23 mouse cellular contexts compared by ENCODE assay signal in the genomic region with DNA sequence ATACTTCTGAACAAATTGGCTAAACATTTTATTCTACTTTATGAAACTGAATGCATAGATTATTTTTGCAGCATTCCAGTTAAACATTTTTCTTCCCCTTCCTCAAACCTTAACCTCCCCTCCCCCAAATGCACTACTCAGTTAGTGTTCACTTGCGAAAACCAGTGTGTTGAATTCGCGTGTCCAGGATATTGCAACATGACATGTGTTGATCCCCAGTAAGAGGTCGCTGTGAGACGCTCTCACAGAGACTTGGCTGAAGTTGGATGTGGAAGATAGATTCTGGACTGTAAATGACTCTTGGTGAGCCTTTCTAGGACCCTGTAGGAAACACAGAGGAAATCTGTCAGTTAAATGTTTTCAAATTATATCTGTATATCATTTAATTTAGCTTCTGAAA.
DNase-seq lines count a peak whose midpoint lies in the region; ATAC-seq and TF ChIP-seq lines count a peak whose summit lies in the region.
"Had no signal": no experiment of that assay in that cellular context is flagged by ENCODE, and none has a peak within 500 bp of the region (broad histone marks: within the 10 kb centered on the region; RNA-seq: fewer than 3 reads in every experiment).

No protein-coding gene starts in this region.

- no peak for ATAC-seq in heart, embryonic 11.5 days (replicated peaks; ENCODE audit: insufficient number of reproducible peaks, low FRiP score, low TSS enrichment)
- ATAC-seq in lung, postnatal 0 days, result no peak
- peak; percentile 91 for ATAC-seq in megakaryocyte progenitor cell, adult 5-6 weeks (replicated peaks; ENCODE audit: poor library complexity)
- ATAC-seq in liver, embryonic 11.5 days (replicated peaks; ENCODE audit: low FRiP score), result no peak
- ATAC-seq: CD4-positive, CD25-positive, alpha-beta regulatory T cell, adult 4 months; inflammation-experienced regulatory T-cells, adult 6 months had no signal

- WGBS in heart, embryonic 11.5 days (ENCODE audit: insufficient replicate concordance), result 80% methylated on average over 5 of the region's 5 CpGs
- 49% methylated on average over 5 of the region's 5 CpGs for WGBS in lung, postnatal 0 days
- WGBS in liver, embryonic 11.5 days, result 68% methylated on average over 5 of the region's 5 CpGs

- H3K9ac ChIP-seq in heart, embryonic 11.5 days (ENCODE audit: low read depth, low read length), result no peak overlapping the region
- H3K9ac ChIP-seq in lung, postnatal 0 days (replicated peaks; ENCODE audit: low read depth), result no peak overlapping the region
- H3K9ac ChIP-seq in liver, embryonic 11.5 days (ENCODE audit: low read depth, low read length), result no peak overlapping the region
- H3K9ac ChIP-seq: embryonic facial prominence, embryonic 12.5 days; forebrain, embryonic 15.5 days; heart, embryonic 12.5 days; hindbrain, embryonic 15.5 days had no signal

- no peaks in the 10 kb centered on the region for H3K27me3 ChIP-seq in heart, embryonic 11.5 days (ENCODE audit: control insufficient read depth, insufficient read depth, low read length)
- no peaks in the 10 kb centered on the region for H3K27me3 ChIP-seq in lung, postnatal 0 days (replicated peaks; ENCODE audit: insufficient read depth, low read length)
- no peaks in the 10 kb centered on the region for H3K27me3 ChIP-seq in liver, embryonic 11.5 days (replicated peaks; ENCODE audit: control insufficient read depth, insufficient read depth, low read length)
- H3K27me3 ChIP-seq: embryonic facial prominence, embryonic 12.5 days; forebrain, embryonic 15.5 days; heart, embryonic 12.5 days; hindbrain, embryonic 15.5 days had no signal

- no peaks in the 10 kb centered on the region for H3K9me3 ChIP-seq in heart, embryonic 11.5 days (replicated peaks; ENCODE audit: control insufficient read depth, low read length)
- H3K9me3 ChIP-seq in lung, postnatal 0 days (ENCODE audit: low read length), result no peaks in the 10 kb centered on the region
- no peaks in the 10 kb centered on the region for H3K9me3 ChIP-seq in liver, embryonic 11.5 days (ENCODE audit: control insufficient read depth, low read length)
- H3K9me3 ChIP-seq: embryonic facial prominence, embryonic 12.5 days; forebrain, embryonic 15.5 days; heart, embryonic 12.5 days; hindbrain, embryonic 10.5 days; hindbrain, embryonic 15.5 days had no signal

- no peaks in the 10 kb centered on the region for H3K36me3 ChIP-seq in heart, embryonic 11.5 days (ENCODE audit: control insufficient read depth, insufficient read depth, low read length)
- no peaks in the 10 kb centered on the region for H3K36me3 ChIP-seq in lung, postnatal 0 days (ENCODE audit: insufficient read depth, low read length)
- no peaks in the 10 kb centered on the region for H3K36me3 ChIP-seq in liver, embryonic 11.5 days (ENCODE audit: control insufficient read depth, insufficient read depth, low read length)
- H3K36me3 ChIP-seq: embryonic facial prominence, embryonic 12.5 days; forebrain, embryonic 15.5 days; G1E; heart, embryonic 12.5 days; hindbrain, embryonic 10.5 days; hindbrain, embryonic 15.5 days had no signal

- DNase-seq in cerebellum, postnatal 10 days, result peak; percentile 42 to 50
- no peak for DNase-seq in cerebellum, adult 9-10 months
- peak; percentile 2 to 4 for DNase-seq in heart, adult 18-20 months
- DNase-seq in lung, postnatal 0 days (ENCODE audit: low spot score), result peak; percentile 34
- DNase-seq in lung, postnatal 14 days, result no peak
- no peak for DNase-seq in liver, embryonic 11.5 days (ENCODE audit: low spot score)
- DNase-seq: adrenal gland, adult 8-10 months; adrenal gland, postnatal 36 days; B cell, adult 2 months; cerebellum, adult 11 months; cerebellum, adult 8-10 months; gastrocnemius, postnatal 36 days; heart, adult 2 months had no signal

- TF ChIP-seq CTCF in lung, postnatal 0 days (IDR thresholded peaks at IDR 0.05), result no peak

- no peaks in the 10 kb centered on the region for H3K4me1 ChIP-seq in heart, embryonic 11.5 days (ENCODE audit: control insufficient read depth, insufficient read depth, low read length)
- no peaks in the 10 kb centered on the region for H3K4me1 ChIP-seq in lung, postnatal 0 days (ENCODE audit: insufficient read depth, low read depth, low read length)
- H3K4me1 ChIP-seq in liver, embryonic 11.5 days (replicated peaks; ENCODE audit: control insufficient read depth, insufficient read depth, low read length), result no peaks in the 10 kb centered on the region
- H3K4me1 ChIP-seq: embryonic facial prominence, embryonic 12.5 days; heart, embryonic 12.5 days; hindbrain, embryonic 10.5 days; hindbrain, embryonic 15.5 days had no signal

- H3K4me2 ChIP-seq in heart, embryonic 11.5 days, result no peak overlapping the region
- no peak overlapping the region for H3K4me2 ChIP-seq in lung, postnatal 0 days (replicated peaks; ENCODE audit: low read depth, low read length)
- H3K4me2 ChIP-seq in liver, embryonic 11.5 days, result no peak overlapping the region
- H3K4me2 ChIP-seq: embryonic facial prominence, embryonic 12.5 days; forebrain, embryonic 15.5 days; heart, embryonic 12.5 days; hindbrain, embryonic 15.5 days had no signal

- H3K4me3 ChIP-seq in heart, embryonic 11.5 days (ENCODE audit: low read depth, low read length), result no peak overlapping the region
- no peak overlapping the region for H3K4me3 ChIP-seq in lung, postnatal 0 days (ENCODE audit: low read depth, low read length)
- H3K4me3 ChIP-seq in liver, embryonic 11.5 days (ENCODE audit: low read depth, low read length), result no peak overlapping the region
- H3K4me3 ChIP-seq: embryonic facial prominence, embryonic 12.5 days; forebrain, embryonic 15.5 days; heart, adult 2 months; heart, embryonic 12.5 days; hindbrain, embryonic 10.5 days; hindbrain, embryonic 15.5 days had no signal

- no peak overlapping the region for H3K27ac ChIP-seq in heart, embryonic 11.5 days (ENCODE audit: low read depth, low read length)
- H3K27ac ChIP-seq in lung, postnatal 0 days (ENCODE audit: low read length), result no peak overlapping the region
- no peak overlapping the region for H3K27ac ChIP-seq in liver, embryonic 11.5 days (ENCODE audit: low read depth, low read length)
- H3K27ac ChIP-seq: embryonic facial prominence, embryonic 12.5 days; forebrain, embryonic 15.5 days; heart, adult 2 months; hindbrain, embryonic 10.5 days; hindbrain, embryonic 15.5 days had no signal

- TF ChIP-seq EP300 in lung, postnatal 0 days (IDR thresholded peaks at IDR 0.05), result no peak

Comparison
In these comparisons a context has a peak if more than half of its experiments do, and no peak if none do; other contexts are left out.
1. DNase-seq: peak in cerebellum, postnatal 10 days (2 of 2), heart, adult 18-20 months (2 of 2) and lung, postnatal 0 days (single experiment); none in cerebellum, adult 9-10 months (single experiment), lung, postnatal 14 days (single experiment) and liver, embryonic 11.5 days (single experiment).